8 mouse cellular contexts compared by ENCODE assay signal in the genomic region with DNA sequence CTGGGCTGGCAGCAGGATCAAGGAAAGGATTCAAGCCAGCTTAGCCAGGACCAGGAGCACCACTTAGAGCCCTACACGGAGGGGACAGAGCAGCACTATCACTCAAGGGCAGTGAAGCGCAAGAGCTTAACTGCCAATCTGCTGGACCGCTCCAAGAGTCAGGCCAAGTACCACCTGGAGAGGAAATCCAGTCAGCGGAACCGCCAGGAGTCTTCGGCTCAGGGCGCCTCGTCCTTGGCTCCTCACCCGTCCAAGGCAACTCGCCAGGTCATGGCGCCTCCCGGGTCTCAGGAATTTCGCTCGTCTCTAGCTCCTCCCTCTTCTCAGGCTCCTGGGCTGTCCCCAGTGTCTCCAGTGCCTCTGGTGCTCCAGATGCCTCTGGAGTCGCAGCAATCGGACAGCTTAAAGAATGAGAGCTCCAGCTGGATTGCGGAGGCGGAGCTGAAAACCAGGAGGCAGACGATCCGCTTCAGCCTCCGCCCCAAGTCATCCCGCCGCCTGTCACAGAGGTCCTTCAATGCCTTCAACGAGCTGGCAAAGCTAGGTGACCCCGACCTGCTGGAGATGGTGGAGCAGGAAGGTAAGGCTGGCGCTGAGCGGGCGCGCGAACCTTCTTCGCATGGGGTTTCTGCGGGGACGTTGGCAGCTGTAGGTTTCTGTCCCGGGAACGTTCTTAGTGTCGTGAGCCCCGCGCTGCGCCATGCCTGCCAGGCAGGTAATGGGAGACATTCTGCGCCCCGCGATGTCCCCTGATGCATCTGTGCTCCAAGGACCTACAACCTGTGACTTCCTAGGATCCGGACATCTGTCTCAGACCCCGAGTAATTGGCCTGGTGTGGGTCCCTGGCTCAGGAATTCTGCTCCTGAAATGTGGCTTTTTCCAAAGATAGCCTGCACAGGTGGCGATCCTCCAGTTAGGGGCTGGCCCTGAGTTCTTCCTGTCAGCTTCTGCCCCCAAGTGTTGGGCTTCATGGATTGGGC. TPM values are rescaled to one million over a fixed set of nuclear protein-coding genes. Genes with fewer than 3 reads are reported as not detected.
DNase-seq lines count a peak whose midpoint lies in the region; ATAC-seq and TF ChIP-seq lines count a peak whose summit lies in the region.

TSS of gene Ano5 (plus strand) at position 359 of the 981 bp plus-strand sequence.

- no peak within 1 kb of the TSS for H3K27ac ChIP-seq in embryonic fibroblast, embryonic 13.5 days (ENCODE audit: insufficient read depth, low read length)
- H3K27ac ChIP-seq in heart, embryonic 13.5 days (replicated peaks), result no peak within 1 kb of the TSS
- no peak within 1 kb of the TSS for H3K27ac ChIP-seq in neural tube, embryonic 11.5 days (ENCODE audit: low read depth, low read length)

- 2% methylated on average over 45 of the region's 45 CpGs for WGBS in heart, embryonic 13.5 days
- WGBS in neural tube, embryonic 11.5 days, result 2% methylated on average over 45 of the region's 45 CpGs

- ATAC-seq in cerebellum, adult (ENCODE audit: insufficient number of reproducible peaks, low FRiP score, low TSS enrichment), result peak; percentile 85
- ATAC-seq in heart, embryonic 13.5 days (ENCODE audit: extremely low read depth, insufficient number of reproducible peaks, low FRiP score, low TSS enrichment), result peak; percentile 54; the same call in 1 of the 2 replicates
- ATAC-seq in neural tube, embryonic 11.5 days (ENCODE audit: insufficient read depth, low FRiP score, low TSS enrichment), result peak; percentile 72; the same call in 1 of the 2 replicates
- ATAC-seq in megakaryocyte-erythroid progenitor cell, adult 5-6 weeks (replicated peaks; ENCODE audit: low FRiP score, low TSS enrichment, poor library complexity, severe bottlenecking), result no peak

- H3K4me2 ChIP-seq in heart, embryonic 13.5 days, result peak within 1 kb of the TSS; percentile 83
- peak within 1 kb of the TSS; percentile 78 for H3K4me2 ChIP-seq in neural tube, embryonic 11.5 days (ENCODE audit: low read depth)

- DNase-seq in kidney, postnatal 10 days, result peak; percentile 69
- DNase-seq in liver, result peak; percentile 5
- DNase-seq in neural tube, embryonic 11.5 days (ENCODE audit: low spot score), result peak; percentile 63
- peak; percentile 74 for DNase-seq in testis, postnatal 10 days (ENCODE audit: low spot score)

- peak within 1 kb of the TSS; percentile 65 for H3K9ac ChIP-seq in heart, embryonic 13.5 days
- H3K9ac ChIP-seq in neural tube, embryonic 11.5 days (ENCODE audit: low read length), result peak within 1 kb of the TSS; percentile 43; the same call in 1 of the 2 replicates

- H3K27me3 ChIP-seq in heart, embryonic 13.5 days (replicated peaks), result peaks cover 28% of the 10 kb centered on the region
- H3K27me3 ChIP-seq in neural tube, embryonic 11.5 days (ENCODE audit: control insufficient read depth, insufficient read depth, low read length), result 0 out of 2 replicates have a peak, but pooled peaks cover 2% of the 10 kb centered on the region

- no peaks in the 10 kb centered on the region for H3K4me1 ChIP-seq in embryonic fibroblast, embryonic 13.5 days (ENCODE audit: control insufficient read depth, insufficient read depth, low read length)
- H3K4me1 ChIP-seq in heart, embryonic 13.5 days, result peaks cover 9% of the 10 kb centered on the region; the same call in 1 of the 2 replicates
- 0 out of 2 replicates have a peak, but pooled peaks cover 3% of the 10 kb centered on the region for H3K4me1 ChIP-seq in neural tube, embryonic 11.5 days (ENCODE audit: control insufficient read depth, insufficient read depth, low read length)

- no peak for TF ChIP-seq POLR2A in embryonic fibroblast, embryonic 13.5 days (IDR thresholded peaks at IDR 0.05; ENCODE audit: low read depth, low read length)

- peak within 1 kb of the TSS; percentile 52 for H3K4me3 ChIP-seq in embryonic fibroblast, embryonic 13.5 days (ENCODE audit: insufficient read depth, low read length)
- peak within 1 kb of the TSS; percentile 55 for H3K4me3 ChIP-seq in heart, embryonic 13.5 days
- H3K4me3 ChIP-seq in neural tube, embryonic 11.5 days (ENCODE audit: low read depth, low read length), result peak within 1 kb of the TSS; percentile 41

- H3K36me3 ChIP-seq in heart, embryonic 13.5 days, result no peaks in the 10 kb centered on the region
- no peaks in the 10 kb centered on the region for H3K36me3 ChIP-seq in neural tube, embryonic 11.5 days (ENCODE audit: control insufficient read depth, insufficient read depth, low read length)

- H3K9me3 ChIP-seq in heart, embryonic 13.5 days, result no peaks in the 10 kb centered on the region
- H3K9me3 ChIP-seq in neural tube, embryonic 11.5 days (ENCODE audit: control insufficient read depth, low read length), result no peaks in the 10 kb centered on the region

- TF ChIP-seq CTCF in embryonic fibroblast, embryonic 13.5 days (IDR thresholded peaks at IDR 0.05; ENCODE audit: borderline replicate concordance, insufficient read depth, low read length), result no peak

RNA-seq across cellular contexts. Expression of gene Ano5, which starts in this region (rescaled TPM):
- 1.5 and 2.8 TPM in 2 replicates for polyA plus RNA-seq in embryonic fibroblast, embryonic 13.5 days (2011; ENCODE audit: insufficient read length, low read depth, missing spikeins)
- polyA plus RNA-seq in heart, embryonic 13.5 days (2015; fragmentation: Nextera tagmentation; extraction: Ambion mirVana), result 0.46 and 0.47 TPM in 2 replicates
- polyA plus RNA-seq in neural tube, embryonic 11.5 days (2014; fragmentation: Nextera tagmentation; extraction: Ambion mirVana), result 0.42 and 0.66 TPM in 2 replicates
- total RNA-seq in megakaryocyte-erythroid progenitor cell, adult 5-6 weeks (2014; fragmentation: Nextera tagmentation), result not detected in 2 replicates
- not detected in 2 replicates for total RNA-seq in megakaryocyte-erythroid progenitor cell, adult 5-6 weeks (2017)

Comparison
In these comparisons a context has a peak if more than half of its experiments do, and no peak if none do; other contexts are left out.
1. Peak in ATAC-seq, H3K4me3 ChIP-seq, H3K9ac ChIP-seq and H3K4me2 ChIP-seq in heart, embryonic 13.5 days; RNA of the gene not detected or under 1 TPM.
2. Peak in DNase-seq, ATAC-seq, H3K4me3 ChIP-seq, H3K9ac ChIP-seq and H3K4me2 ChIP-seq in neural tube, embryonic 11.5 days; RNA of the gene not detected or under 1 TPM.
3. DNase-seq: peak in every context shown above with its lines; median percentile 74 in testis, postnatal 10 days; 69 in kidney, postnatal 10 days; 63 in neural tube, embryonic 11.5 days; 5 in liver.